21 mouse cellular contexts compared by ENCODE assay signal in the genomic region with DNA sequence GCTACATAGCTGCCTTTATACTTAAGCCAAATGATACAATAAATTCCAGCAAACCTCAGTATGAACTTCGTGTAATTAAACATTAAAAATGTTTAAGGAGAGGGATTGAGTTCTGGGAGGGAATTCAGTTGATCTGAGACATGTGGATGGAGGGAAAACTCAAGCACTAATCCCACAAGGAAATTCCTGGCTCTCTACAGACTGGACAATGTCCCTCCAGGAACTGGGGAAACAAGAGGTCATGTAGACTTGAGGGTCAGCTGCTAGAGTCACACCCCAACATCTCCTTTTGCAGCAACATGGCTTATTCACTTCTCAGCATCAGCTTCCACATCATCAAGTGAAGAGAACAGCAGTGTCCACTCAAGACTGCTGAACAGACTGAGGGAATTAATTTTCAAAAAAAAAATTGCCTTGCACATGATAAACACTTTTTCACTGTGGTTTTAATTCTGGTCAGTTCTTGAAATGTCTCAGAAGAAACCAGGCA.
DNase-seq lines count a peak whose midpoint lies in the region; ATAC-seq and TF ChIP-seq lines count a peak whose summit lies in the region.
"Had no signal": no experiment of that assay in that cellular context is flagged by ENCODE, and none has a peak within 500 bp of the region (broad histone marks: within the 10 kb centered on the region; RNA-seq: fewer than 3 reads in every experiment).

No protein-coding gene starts in this region.

- no peaks in the 10 kb centered on the region for H3K9me3 ChIP-seq in kidney, embryonic 14.5 days (ENCODE audit: control insufficient read depth, low read length)
- no peaks in the 10 kb centered on the region for H3K9me3 ChIP-seq in lung, embryonic 14.5 days (ENCODE audit: low read depth, low read length)
- peaks cover 4% of the 10 kb centered on the region for H3K9me3 ChIP-seq in CH12.LX (replicated peaks; ENCODE audit: low read length)
- no peaks in the 10 kb centered on the region for H3K9me3 ChIP-seq in forebrain, embryonic 15.5 days
- H3K9me3 ChIP-seq: embryonic facial prominence, embryonic 13.5 days; forebrain, embryonic 12.5 days had no signal

- TF ChIP-seq EP300 in CH12.LX (IDR thresholded peaks at IDR 0.05; ENCODE audit: low read length), result no peak

- peaks cover 23% of the 10 kb centered on the region for H3K79me2 ChIP-seq in CH12.LX (replicated peaks; ENCODE audit: control insufficient read depth, extremely low read depth, insufficient read depth, poor library complexity, severe bottlenecking)

- H3K27me3 ChIP-seq in kidney, embryonic 14.5 days (ENCODE audit: control insufficient read depth, insufficient read depth, low read length), result no peaks in the 10 kb centered on the region
- H3K27me3 ChIP-seq in lung, embryonic 14.5 days (ENCODE audit: insufficient read depth, low read length), result no peaks in the 10 kb centered on the region
- H3K27me3 ChIP-seq in CH12.LX (replicated peaks) (no peaks in the 10 kb centered on the region), Patski (no peaks in the 10 kb centered on the region)
- H3K27me3 ChIP-seq in forebrain, embryonic 15.5 days, result no peaks in the 10 kb centered on the region
- H3K27me3 ChIP-seq: embryonic facial prominence, embryonic 13.5 days; forebrain, embryonic 12.5 days had no signal

- no peaks in the 10 kb centered on the region for H3K36me3 ChIP-seq in kidney, embryonic 14.5 days (ENCODE audit: control insufficient read depth, insufficient read depth, low read length)
- no peaks in the 10 kb centered on the region for H3K36me3 ChIP-seq in lung, embryonic 14.5 days (ENCODE audit: insufficient read depth)
- H3K36me3 ChIP-seq in CH12.LX (replicated peaks in 1 of 2; ENCODE audit: control insufficient read depth in 1 of 2, insufficient read depth in 1 of 2, low read length in 1 of 2), result peaks cover 4 to 20% of the 10 kb centered on the region in 2 experiments
- H3K36me3 ChIP-seq in forebrain, embryonic 15.5 days, result no peaks in the 10 kb centered on the region
- H3K36me3 ChIP-seq: embryonic facial prominence, embryonic 13.5 days; forebrain, embryonic 12.5 days had no signal

- H3K4me3 ChIP-seq in kidney, embryonic 14.5 days (ENCODE audit: low read length), result no peak overlapping the region
- H3K4me3 ChIP-seq in lung, embryonic 14.5 days (ENCODE audit: low read depth, low read length), result no peak overlapping the region
- peak overlapping the region in 1 of 3 experiments; percentile 10 for H3K4me3 ChIP-seq in CH12.LX (replicated peaks in 1 of 3; ENCODE audit: low read depth in 2 of 3, low read length in 2 of 3, poor library complexity in 1 of 3)
- no peak overlapping the region for H3K4me3 ChIP-seq in forebrain, embryonic 15.5 days
- H3K4me3 ChIP-seq: embryonic facial prominence, embryonic 13.5 days; erythroblast, embryonic 14.5 days; forebrain, embryonic 12.5 days had no signal

- dilution Hi-C loops in CH12.LX (cut with MboI; ENCODE audit: extremely low pct_ligation_motif_present, extremely low pct_unique_long_range_greater_than_20kb, low sequenced_read_pairs), result no loop called here

- H3K9ac ChIP-seq in kidney, embryonic 14.5 days (ENCODE audit: low read depth, low read length), result no peak overlapping the region
- no peak overlapping the region for H3K9ac ChIP-seq in lung, embryonic 14.5 days
- H3K9ac ChIP-seq in CH12.LX (ENCODE audit: insufficient read depth, low read depth), result peak overlapping the region; percentile 64
- no peak overlapping the region for H3K9ac ChIP-seq in forebrain, embryonic 15.5 days (replicated peaks)
- H3K9ac ChIP-seq: embryonic facial prominence, embryonic 13.5 days; forebrain, embryonic 12.5 days; hindbrain, embryonic 14.5 days had no signal

- in situ Hi-C loops in CH12.LX (cut with MboI; ENCODE audit: low pct_ligation_motif_present, low pct_unique_long_range_greater_than_20kb, low sequenced_read_pairs) (no loop called here), Patski (cut with MboI; ENCODE audit: low pct_unique_long_range_greater_than_20kb) (no loop called here)

- no peak for TF ChIP-seq POLR2A in CH12.LX (IDR thresholded peaks at IDR 0.05; ENCODE audit: low read depth, low read length)

- POLR2A ChIA-PET in Patski (lab: Charles Lee), result interaction anchor here (0.6 kb wide), 1 partner anchor 17 kb away, joined by 4 read pairs; no protein-coding TSS in a partner anchor

- H3K4me1 ChIP-seq in kidney, embryonic 14.5 days (ENCODE audit: control insufficient read depth, insufficient read depth, low read length), result peaks cover 39% of the 10 kb centered on the region
- H3K4me1 ChIP-seq in lung, embryonic 14.5 days (ENCODE audit: insufficient read depth), result peaks cover 40% of the 10 kb centered on the region
- peaks cover 52 to 99% of the 10 kb centered on the region in 2 experiments for H3K4me1 ChIP-seq in CH12.LX (ENCODE audit: control insufficient read depth in 1 of 2, insufficient read depth in 2 of 2)
- no peaks in the 10 kb centered on the region; the same call in 1 of the 2 replicates for H3K4me1 ChIP-seq in forebrain, embryonic 15.5 days

- no peak for DNase-seq in kidney, adult 11 months
- DNase-seq in lung, embryonic 14.5 days, result peak; percentile 44
- no peak for DNase-seq in lung, postnatal 14 days
- DNase-seq in CH12.LX (ENCODE audit: extremely low read depth) (no peak), Patski (ENCODE audit: low read depth, low spot score) (peak; percentile 28)
- DNase-seq: adrenal gland, postnatal 10 days; B cell, adult 2 months; cerebellum, adult 8-10 months; cerebellum, postnatal 36 days; embryo, embryonic 11 days; gastrocnemius, postnatal 36 days; heart, postnatal 4 days; kidney, adult 8-10 months; midbrain, embryonic 14.5 days; thymus, postnatal 25 days had no signal

- no peak for TF ChIP-seq RAD21 in CH12.LX (IDR thresholded peaks at IDR 0.05; ENCODE audit: low read depth, low read length)

- CTCF ChIA-PET in Patski (lab: Charles Lee), result interaction anchor here (1.1 kb wide), 1 partner anchor 9 kb away, joined by 3 read pairs; no protein-coding TSS in a partner anchor

- no peak for ATAC-seq in kidney, embryonic 14.5 days (ENCODE audit: low FRiP score, low TSS enrichment)
- ATAC-seq in lung, embryonic 14.5 days (ENCODE audit: insufficient read depth), result peak; percentile 2; the same call in 1 of the 2 replicates
- no peak for ATAC-seq in Patski
- no peak for ATAC-seq in forebrain, embryonic 15.5 days (replicated peaks)

- 62% methylated on average over 1 of the region's 1 CpGs for WGBS in kidney, embryonic 14.5 days
- 25% methylated on average over 1 of the region's 1 CpGs for WGBS in lung, embryonic 14.5 days
- 68% methylated on average over 1 of the region's 1 CpGs for WGBS in forebrain, embryonic 15.5 days

- H3K27ac ChIP-seq in kidney, embryonic 14.5 days (ENCODE audit: low read depth, low read length), result peak overlapping the region; percentile 15; the same call in 1 of the 2 replicates
- peak overlapping the region; percentile 60; the same call in 1 of the 2 replicates for H3K27ac ChIP-seq in lung, embryonic 14.5 days (ENCODE audit: low read depth)
- H3K27ac ChIP-seq in CH12.LX (ENCODE audit: insufficient read depth, low read depth), result peak overlapping the region; percentile 90
- no peak overlapping the region for H3K27ac ChIP-seq in forebrain, embryonic 15.5 days (replicated peaks)
- H3K27ac ChIP-seq: embryonic facial prominence, embryonic 13.5 days; forebrain, embryonic 12.5 days; hindbrain, embryonic 14.5 days had no signal

- no peak overlapping the region for H3K4me2 ChIP-seq in kidney, embryonic 14.5 days (replicated peaks; ENCODE audit: low read depth, low read length)
- H3K4me2 ChIP-seq in lung, embryonic 14.5 days, result no peak overlapping the region
- H3K4me2 ChIP-seq in CH12.LX (ENCODE audit: insufficient read depth, low read depth, poor library complexity, severe bottlenecking), result peak overlapping the region; percentile 86
- H3K4me2 ChIP-seq in forebrain, embryonic 15.5 days (replicated peaks), result no peak overlapping the region
- H3K4me2 ChIP-seq: embryonic facial prominence, embryonic 13.5 days; forebrain, embryonic 12.5 days; hindbrain, embryonic 14.5 days had no signal

- no peak for TF ChIP-seq CTCF in lung, embryonic 14.5 days (IDR thresholded peaks at IDR 0.05; ENCODE audit: low read depth)
- TF ChIP-seq CTCF in CH12.LX (conservative IDR thresholded peaks at IDR 0.05 in 1 of 2, IDR thresholded peaks at IDR 0.05 in 1 of 2; ENCODE audit: low read depth in 2 of 2, low read length in 2 of 2) (no peak), Patski (IDR thresholded peaks at IDR 0.05) (no peak)

TF ChIP-seq in CH12.LX, 34 proteins besides CTCF, POLR2A, EP300 and RAD21:
- 0 out of 2 replicates have a peak, but pooled peaks have one; percentile 5 for TF ChIP-seq MXI1 (IDR thresholded peaks at IDR 0.05; ENCODE audit: low read depth, low read length)
- TF ChIP-seq BHLHE40 (IDR thresholded peaks at IDR 0.05; ENCODE audit: low read depth, low read length), result no peak

Comparison
In these comparisons a context has a peak if more than half of its experiments do, and no peak if none do; other contexts are left out.
1. DNase-seq: peak in lung, embryonic 14.5 days (single experiment) and Patski (single experiment); none in kidney, adult 11 months (single experiment), lung, postnatal 14 days (single experiment) and CH12.LX (single experiment).